Mouse (Mus musculus) MEL (cell line): ENCODE measurements around the gene Rprd1b.

Experiments used
- GATA1 ChIP-seq: IDR thresholded peaks from 2 replicates; pipeline ENCODE4 v1.6.1; 2011; ENCODE audit warnings: low read depth, low read length, improper control_type of control experiment
- MAFK ChIP-seq: IDR thresholded peaks from 2 replicates; pipeline ENCODE4 v1.6.1; 2011; ENCODE audit warnings: low read depth, mild to moderate bottlenecking, low read length, improper control_type of control experiment, borderline replicate concordance
- POLR2AphosphoS5 ChIP-seq: IDR thresholded peaks from 2 replicates; pipeline ENCODE4 v1.6.1; 2012; ENCODE audit warnings: low read depth, borderline replicate concordance, mild to moderate bottlenecking, inconsistent platforms, low read length, moderate library complexity, mixed read lengths
- TBP ChIP-seq: IDR thresholded peaks from 2 replicates; pipeline ENCODE4 v1.8.0; 2011; ENCODE audit warnings: low read depth, low read length, improper control_type of control experiment
- ZMIZ1 ChIP-seq: IDR thresholded peaks from 2 replicates; pipeline ENCODE4 v1.6.1; 2012; ENCODE audit warnings: low read depth, mild to moderate bottlenecking, inconsistent platforms, low read length, improper control_type of control experiment, moderate library complexity

DNA sequence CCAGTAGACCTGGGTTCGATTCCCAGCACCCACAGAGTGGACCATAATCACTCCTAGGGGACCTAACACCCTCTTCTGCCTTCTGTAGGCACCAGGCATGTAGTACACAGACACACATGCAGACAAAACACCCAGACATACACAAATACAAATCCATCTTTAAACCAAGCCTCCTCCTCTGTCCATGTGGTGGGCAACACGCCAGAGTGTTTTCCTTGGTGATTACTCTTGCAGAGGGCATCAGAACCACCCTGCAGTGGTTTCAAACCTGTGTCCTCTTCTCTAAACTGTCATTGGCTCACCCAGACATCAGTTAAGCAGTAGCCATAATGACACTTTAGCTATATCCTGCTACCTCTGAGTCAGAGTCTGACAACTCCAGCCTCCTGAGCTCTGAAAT, 142.1 kb downstream of the Rprd1b start:
- TF ChIP-seq POLR2AphosphoS5 (no peak), TBP (no peak), ZMIZ1 (no peak), GATA1 (no peak), MAFK (no peak)
